ENCODE assay signal across 17 mouse cellular contexts in the genomic region with DNA sequence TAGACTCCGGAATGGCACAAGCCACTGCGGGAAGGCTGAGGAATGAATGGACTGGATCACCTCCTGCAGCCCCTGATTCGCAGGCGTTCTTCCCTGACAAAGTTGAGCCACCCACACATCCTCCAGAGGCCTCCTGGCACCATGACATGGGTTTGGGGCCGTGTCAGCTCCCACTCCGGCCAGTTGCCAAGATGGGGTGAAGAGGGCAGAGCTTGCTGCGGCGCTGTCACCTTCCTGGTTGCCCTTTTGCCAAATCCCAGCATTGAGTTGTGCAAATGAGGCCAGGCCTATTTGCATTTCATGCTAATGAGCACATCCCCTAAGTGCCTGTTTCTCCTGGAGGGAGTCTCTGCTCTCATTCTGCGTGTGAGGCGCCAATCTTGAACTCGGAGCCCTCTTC. TPM values are rescaled to one million over a fixed set of nuclear protein-coding genes. Genes with fewer than 3 reads are reported as not detected.
DNase-seq lines count a peak whose midpoint lies in the region; ATAC-seq and TF ChIP-seq lines count a peak whose summit lies in the region.
"Had no signal": no experiment of that assay in that cellular context is flagged by ENCODE, and none has a peak within 500 bp of the region (broad histone marks: within the 10 kb centered on the region; RNA-seq: fewer than 3 reads in every experiment).

No protein-coding gene starts in this region.

- no peak for ATAC-seq in cerebellum, adult (ENCODE audit: insufficient number of reproducible peaks, low FRiP score, low TSS enrichment)
- no peak for ATAC-seq in hindbrain, embryonic 12.5 days (ENCODE audit: low FRiP score)
- ATAC-seq in hindbrain, embryonic 14.5 days (ENCODE audit: low FRiP score): no peak
- no peak for ATAC-seq in midbrain, embryonic 13.5 days
- no peak for ATAC-seq in midbrain, postnatal 0 days (ENCODE audit: low FRiP score)

- no peak overlapping the region for H3K9ac ChIP-seq in hindbrain, embryonic 12.5 days
- no peak overlapping the region for H3K9ac ChIP-seq in hindbrain, embryonic 14.5 days
- no peak overlapping the region for H3K9ac ChIP-seq in midbrain, embryonic 13.5 days (replicated peaks)
- no peak overlapping the region for H3K9ac ChIP-seq in midbrain, postnatal 0 days (replicated peaks; ENCODE audit: low read length, poor library complexity, severe bottlenecking)
- H3K9ac ChIP-seq: embryonic facial prominence, embryonic 13.5 days; neural tube, embryonic 13.5 days; stomach, embryonic 15.5 days had no signal

- H3K9me3 ChIP-seq in hindbrain, embryonic 12.5 days (replicated peaks): no peaks in the 10 kb centered on the region
- H3K9me3 ChIP-seq in hindbrain, embryonic 14.5 days (ENCODE audit: control insufficient read depth, low read length): no peaks in the 10 kb centered on the region
- no peaks in the 10 kb centered on the region for H3K9me3 ChIP-seq in midbrain, embryonic 10.5 days (replicated peaks)
- H3K9me3 ChIP-seq in midbrain, embryonic 13.5 days: no peaks in the 10 kb centered on the region
- H3K9me3 ChIP-seq in midbrain, postnatal 0 days (ENCODE audit: low read length): no peaks in the 10 kb centered on the region
- H3K9me3 ChIP-seq: embryonic facial prominence, embryonic 13.5 days; megakaryocyte, embryonic 14.5 days; neural tube, embryonic 13.5 days; stomach, embryonic 15.5 days had no signal

- WGBS in hindbrain, embryonic 12.5 days: 12% methylated on average over 11 of the region's 11 CpGs
- 14% methylated on average over 11 of the region's 11 CpGs for WGBS in hindbrain, embryonic 14.5 days
- 13% methylated on average over 11 of the region's 11 CpGs for WGBS in midbrain, embryonic 10.5 days
- WGBS in midbrain, embryonic 13.5 days: 9% methylated on average over 11 of the region's 11 CpGs
- WGBS in midbrain, postnatal 0 days: 10% methylated on average over 11 of the region's 11 CpGs

- peaks cover 52% of the 10 kb centered on the region for H3K27me3 ChIP-seq in hindbrain, embryonic 12.5 days
- H3K27me3 ChIP-seq in hindbrain, embryonic 14.5 days (ENCODE audit: control insufficient read depth, insufficient read depth, low read length): no peaks in the 10 kb centered on the region
- peaks cover 82% of the 10 kb centered on the region for H3K27me3 ChIP-seq in midbrain, embryonic 10.5 days (ENCODE audit: low read depth, poor library complexity, severe bottlenecking)
- peaks cover 44% of the 10 kb centered on the region for H3K27me3 ChIP-seq in midbrain, embryonic 13.5 days
- H3K27me3 ChIP-seq in midbrain, postnatal 0 days (ENCODE audit: insufficient read depth, low read length): 0 out of 2 replicates have a peak, but pooled peaks cover 5% of the 10 kb centered on the region

- peak; percentile 63 for DNase-seq in cerebellum, adult 9-11 months
- DNase-seq in hindbrain, embryonic 14.5 days (ENCODE audit: low spot score): no peak
- no peak for DNase-seq in midbrain, embryonic 10.5 days (ENCODE audit: low spot score)
- DNase-seq in midbrain, postnatal 0 days (ENCODE audit: low spot score): peak; percentile 32
- DNase-seq in gastrocnemius, postnatal 4 days (ENCODE audit: low spot score in 2 of 2): no peak
- DNase-seq: heart, adult 11 months; liver; thymus, postnatal 14 days had no signal

- TF ChIP-seq CTCF in midbrain, postnatal 0 days (IDR thresholded peaks at IDR 0.05): no peak

- H3K27ac ChIP-seq in hindbrain, embryonic 12.5 days: no peak overlapping the region
- no peak overlapping the region for H3K27ac ChIP-seq in hindbrain, embryonic 14.5 days
- H3K27ac ChIP-seq in midbrain, embryonic 10.5 days (replicated peaks): no peak overlapping the region
- no peak overlapping the region for H3K27ac ChIP-seq in midbrain, embryonic 13.5 days
- no peak overlapping the region for H3K27ac ChIP-seq in midbrain, postnatal 0 days (ENCODE audit: low read depth, low read length)
- H3K27ac ChIP-seq: layer of hippocampus, adult 2 months; neural tube, embryonic 13.5 days; stomach, embryonic 15.5 days had no signal

- H3K4me1 ChIP-seq in hindbrain, embryonic 12.5 days: peaks cover 47% of the 10 kb centered on the region
- H3K4me1 ChIP-seq in hindbrain, embryonic 14.5 days (replicated peaks; ENCODE audit: control insufficient read depth, insufficient read depth, low read length): peaks cover 25% of the 10 kb centered on the region
- peaks cover 72% of the 10 kb centered on the region for H3K4me1 ChIP-seq in midbrain, embryonic 10.5 days
- H3K4me1 ChIP-seq in midbrain, embryonic 13.5 days (replicated peaks): peaks cover 57% of the 10 kb centered on the region
- H3K4me1 ChIP-seq in midbrain, postnatal 0 days (ENCODE audit: insufficient read depth, low read length): 0 out of 2 replicates have a peak, but pooled peaks cover 8% of the 10 kb centered on the region

- H3K4me2 ChIP-seq in hindbrain, embryonic 12.5 days (replicated peaks): 0 out of 2 replicates have a peak overlapping the region, but pooled peaks have one; percentile 3
- H3K4me2 ChIP-seq in hindbrain, embryonic 14.5 days (replicated peaks): no peak overlapping the region
- no peak overlapping the region for H3K4me2 ChIP-seq in midbrain, embryonic 13.5 days (replicated peaks)
- no peak overlapping the region for H3K4me2 ChIP-seq in midbrain, postnatal 0 days (ENCODE audit: low read depth, low read length, poor library complexity, severe bottlenecking)
- H3K4me2 ChIP-seq: neural tube, embryonic 13.5 days; stomach, embryonic 15.5 days had no signal

- no peaks in the 10 kb centered on the region for H3K36me3 ChIP-seq in hindbrain, embryonic 12.5 days
- H3K36me3 ChIP-seq in hindbrain, embryonic 14.5 days (replicated peaks; ENCODE audit: control insufficient read depth, insufficient read depth): no peaks in the 10 kb centered on the region
- no peaks in the 10 kb centered on the region for H3K36me3 ChIP-seq in midbrain, embryonic 10.5 days
- H3K36me3 ChIP-seq in midbrain, embryonic 13.5 days: no peaks in the 10 kb centered on the region
- H3K36me3 ChIP-seq in midbrain, postnatal 0 days (ENCODE audit: insufficient read depth, low read length): no peaks in the 10 kb centered on the region
- H3K36me3 ChIP-seq: embryonic facial prominence, embryonic 13.5 days; neural tube, embryonic 13.5 days; stomach, embryonic 15.5 days had no signal

- H3K4me3 ChIP-seq in hindbrain, embryonic 12.5 days: no peak overlapping the region
- H3K4me3 ChIP-seq in hindbrain, embryonic 14.5 days (replicated peaks; ENCODE audit: low read length): no peak overlapping the region
- H3K4me3 ChIP-seq in midbrain, embryonic 10.5 days: peak overlapping the region; percentile 26; the same call in 1 of the 2 replicates
- no peak overlapping the region for H3K4me3 ChIP-seq in midbrain, embryonic 13.5 days (replicated peaks)
- no peak overlapping the region for H3K4me3 ChIP-seq in midbrain, postnatal 0 days (ENCODE audit: low read depth, low read length)
- H3K4me3 ChIP-seq: embryonic facial prominence, embryonic 13.5 days; layer of hippocampus, adult 2 months; megakaryocyte, embryonic 14.5 days; neural tube, embryonic 13.5 days; stomach, embryonic 15.5 days had no signal

RNA-seq across cellular contexts. Expression of a gene that starts 1.7 kb away (rescaled TPM):
- polyA plus RNA-seq in hindbrain, embryonic 12.5 days (2016; fragmentation: Nextera tagmentation; extraction: Ambion mirVana): 19.1 and 21.4 TPM in 2 replicates
- polyA plus RNA-seq in hindbrain, embryonic 14.5 days (2014; fragmentation: Nextera tagmentation; extraction: Ambion mirVana): 18.6 and 22.8 TPM in 2 replicates
- 8.1 and 9.1 TPM in 2 replicates for polyA plus RNA-seq in midbrain, embryonic 10.5 days (2016; fragmentation: Nextera tagmentation; extraction: Ambion mirVana)
- 10.5 and 12.4 TPM in 2 replicates for polyA plus RNA-seq in midbrain, embryonic 13.5 days (2015; fragmentation: Nextera tagmentation; extraction: Ambion mirVana)
- 94.6 and 131 TPM in 2 replicates for total RNA-seq in midbrain, postnatal 0 days (2014; rRNA removed)
- 13.0 and 13.2 TPM in 2 replicates for polyA plus RNA-seq in midbrain, postnatal 0 days (2015; fragmentation: Nextera tagmentation; extraction: Ambion mirVana)
- total RNA-seq in gastrocnemius, postnatal 4 days (2021): 10 to 100 TPM; 18.7 to 22.7 TPM

RNA-seq across cellular contexts. Expression of a gene that starts 10.3 kb away (rescaled TPM):
- polyA plus RNA-seq in hindbrain, embryonic 12.5 days (2016; fragmentation: Nextera tagmentation; extraction: Ambion mirVana): 0.08 TPM in 1 of 2 replicates, not detected in the other
- polyA plus RNA-seq in hindbrain, embryonic 14.5 days (2014; fragmentation: Nextera tagmentation; extraction: Ambion mirVana): 0.33 and 1.3 TPM in 2 replicates
- polyA plus RNA-seq in midbrain, embryonic 10.5 days (2016; fragmentation: Nextera tagmentation; extraction: Ambion mirVana): 0.12 TPM in 1 of 2 replicates, not detected in the other
- polyA plus RNA-seq in midbrain, embryonic 13.5 days (2015; fragmentation: Nextera tagmentation; extraction: Ambion mirVana): 0.10 TPM in 1 of 2 replicates, not detected in the other
- 0.93 and 6.5 TPM in 2 replicates for total RNA-seq in midbrain, postnatal 0 days (2014; rRNA removed)
- polyA plus RNA-seq in midbrain, postnatal 0 days (2015; fragmentation: Nextera tagmentation; extraction: Ambion mirVana): 1.2 and 1.3 TPM in 2 replicates
- total RNA-seq in gastrocnemius, postnatal 4 days (2021): under 1 TPM in 1 of 2 experiments, not detected in 1; 0.29 TPM
- total RNA-seq: adrenal gland, adult 18-20 months had no signal

RNA-seq across cellular contexts. Expression of a gene that starts 24.1 kb away (rescaled TPM):
- 1.7 and 2.5 TPM in 2 replicates for polyA plus RNA-seq in hindbrain, embryonic 12.5 days (2016; fragmentation: Nextera tagmentation; extraction: Ambion mirVana)
- polyA plus RNA-seq in hindbrain, embryonic 14.5 days (2014; fragmentation: Nextera tagmentation; extraction: Ambion mirVana): 1.6 and 2.0 TPM in 2 replicates
- polyA plus RNA-seq in midbrain, embryonic 10.5 days (2016; fragmentation: Nextera tagmentation; extraction: Ambion mirVana): 0.57 and 0.80 TPM in 2 replicates
- polyA plus RNA-seq in midbrain, embryonic 13.5 days (2015; fragmentation: Nextera tagmentation; extraction: Ambion mirVana): 0.19 and 0.46 TPM in 2 replicates
- 1.1 and 5.0 TPM in 2 replicates for total RNA-seq in midbrain, postnatal 0 days (2014; rRNA removed)
- polyA plus RNA-seq in midbrain, postnatal 0 days (2015; fragmentation: Nextera tagmentation; extraction: Ambion mirVana): 0.92 and 1.4 TPM in 2 replicates
- total RNA-seq in gastrocnemius, postnatal 4 days (2021): under 1 TPM; 0.47 to 0.49 TPM

RNA-seq across cellular contexts. Expression of a gene that starts 45.8 kb away (rescaled TPM):
- 4.2 and 5.2 TPM in 2 replicates for polyA plus RNA-seq in hindbrain, embryonic 12.5 days (2016; fragmentation: Nextera tagmentation; extraction: Ambion mirVana)
- polyA plus RNA-seq in hindbrain, embryonic 14.5 days (2014; fragmentation: Nextera tagmentation; extraction: Ambion mirVana): 3.3 and 5.1 TPM in 2 replicates
- polyA plus RNA-seq in midbrain, embryonic 10.5 days (2016; fragmentation: Nextera tagmentation; extraction: Ambion mirVana): 2.7 and 2.9 TPM in 2 replicates
- 2.4 and 3.6 TPM in 2 replicates for polyA plus RNA-seq in midbrain, embryonic 13.5 days (2015; fragmentation: Nextera tagmentation; extraction: Ambion mirVana)
- 3.2 and 4.4 TPM in 2 replicates for total RNA-seq in midbrain, postnatal 0 days (2014; rRNA removed)
- polyA plus RNA-seq in midbrain, postnatal 0 days (2015; fragmentation: Nextera tagmentation; extraction: Ambion mirVana): 1.2 and 2.0 TPM in 2 replicates
- total RNA-seq in gastrocnemius, postnatal 4 days (2021): under 1 TPM; 0.26 to 0.59 TPM

Comparison
In these comparisons a context has a peak if more than half of its experiments do, and no peak if none do; other contexts are left out.
1. DNase-seq: peak in cerebellum, adult 9-11 months (single experiment) and midbrain, postnatal 0 days (single experiment); none in hindbrain, embryonic 14.5 days (single experiment), midbrain, embryonic 10.5 days (single experiment) and gastrocnemius, postnatal 4 days (0 of 2).